Mouse (Mus musculus): ENCODE results near the gene Pdlim5. TPM values are rescaled to one million over a fixed set of nuclear protein-coding genes. Genes with fewer than 3 reads are reported as not detected.

Pdlim5 gene
- total RNA-seq, 1 experiment from 2014 or later, result 62.7 TPM

DNA sequence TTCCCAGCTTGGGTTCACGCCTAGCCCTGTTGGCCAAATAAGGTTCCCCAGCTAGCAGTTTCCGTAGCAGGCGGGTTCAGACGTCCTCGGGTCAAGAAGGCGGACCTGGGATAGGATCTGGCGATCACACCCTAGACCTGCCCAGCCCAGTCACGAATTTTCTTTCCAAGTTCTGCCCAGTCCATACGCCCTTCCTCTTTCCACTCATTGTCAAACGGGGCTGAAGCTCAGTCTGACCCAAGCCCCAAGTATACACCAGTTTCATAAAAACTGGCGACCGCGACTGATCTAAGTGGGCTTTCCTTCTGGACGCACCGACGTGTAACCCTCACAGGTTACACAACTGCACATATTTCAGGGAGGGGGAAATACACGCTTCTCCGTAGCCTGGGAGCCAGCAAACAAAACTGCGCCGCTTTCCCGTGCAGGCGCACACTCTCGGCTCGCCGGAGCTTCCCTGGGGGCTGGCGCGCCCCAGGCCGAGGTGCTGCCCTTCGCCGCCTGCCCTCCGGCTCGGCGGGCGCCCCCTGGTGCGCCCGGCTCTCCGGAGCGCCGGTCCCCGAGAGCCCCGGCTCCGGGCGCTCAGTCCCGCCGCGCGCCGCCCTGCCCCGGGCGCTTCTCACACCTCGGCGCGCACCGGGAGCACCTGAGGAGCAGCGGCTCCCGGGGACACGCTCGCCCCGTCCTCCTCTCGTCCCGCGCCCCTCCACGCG lies 544 bp downstream of the Pdlim5 start:
- DNase-seq, result peak; percentile 86

DNA sequence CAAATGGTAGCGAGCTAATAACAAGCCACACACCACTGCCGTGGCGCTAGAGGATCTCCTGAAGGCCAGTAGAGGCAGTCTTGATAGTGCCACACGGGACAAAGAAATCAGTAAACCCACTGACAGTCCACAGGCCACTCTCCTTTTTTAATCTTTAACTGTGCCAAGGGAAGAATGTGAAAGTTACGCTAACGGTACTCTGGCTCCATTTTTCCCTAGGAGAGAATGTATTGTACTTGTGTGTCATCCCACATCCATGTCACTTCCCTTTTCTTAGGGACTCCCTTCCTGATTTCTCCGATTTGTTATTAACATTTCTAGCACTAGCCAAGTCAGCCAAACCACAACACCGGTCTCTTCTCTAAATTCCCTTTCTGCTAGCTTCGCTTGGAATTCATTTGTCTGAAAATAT lies 1.5 kb downstream of the Pdlim5 start:
- no peak for DNase-seq

DNA sequence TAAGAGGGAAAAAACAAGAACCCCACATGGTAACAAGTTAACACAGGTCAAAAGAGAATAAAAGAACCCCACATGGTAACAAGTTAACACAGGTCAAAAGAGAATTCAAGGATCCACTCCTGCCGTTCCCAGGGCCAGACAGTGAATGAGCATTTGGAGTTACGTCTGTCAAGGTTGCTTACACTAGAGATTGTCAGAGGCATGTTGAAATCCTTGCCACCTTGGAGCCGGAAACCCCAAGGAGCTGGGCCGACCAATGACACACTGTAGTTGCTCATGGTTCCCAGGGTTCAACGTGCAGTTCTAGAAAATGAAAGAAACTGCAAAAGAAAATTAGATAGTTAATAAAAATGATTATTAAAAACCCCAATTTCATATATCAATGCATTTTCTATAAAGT lies 4.0 kb downstream of the Pdlim5 start:
- peak; percentile 67 for DNase-seq

DNA sequence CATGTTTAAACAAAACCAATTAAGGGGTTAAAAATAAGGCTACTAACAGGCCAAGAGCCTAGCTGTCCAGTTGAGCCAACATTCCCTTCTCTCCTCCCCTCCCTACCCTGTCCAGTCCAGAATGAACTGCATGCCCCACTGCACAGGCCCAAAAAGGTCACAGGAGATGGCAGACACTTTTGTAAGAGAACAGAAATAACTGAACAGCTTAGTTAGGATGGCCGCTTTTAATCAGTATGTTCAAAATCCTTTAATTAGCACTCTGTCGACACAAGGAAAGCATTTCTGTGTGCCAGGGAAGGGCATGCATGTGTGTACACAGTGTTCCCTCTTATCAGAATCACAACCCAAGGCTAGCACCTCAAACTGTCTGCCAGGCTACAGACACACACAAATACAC lies 5.2 kb downstream of the Pdlim5 start:
- no peak for DNase-seq

DNA sequence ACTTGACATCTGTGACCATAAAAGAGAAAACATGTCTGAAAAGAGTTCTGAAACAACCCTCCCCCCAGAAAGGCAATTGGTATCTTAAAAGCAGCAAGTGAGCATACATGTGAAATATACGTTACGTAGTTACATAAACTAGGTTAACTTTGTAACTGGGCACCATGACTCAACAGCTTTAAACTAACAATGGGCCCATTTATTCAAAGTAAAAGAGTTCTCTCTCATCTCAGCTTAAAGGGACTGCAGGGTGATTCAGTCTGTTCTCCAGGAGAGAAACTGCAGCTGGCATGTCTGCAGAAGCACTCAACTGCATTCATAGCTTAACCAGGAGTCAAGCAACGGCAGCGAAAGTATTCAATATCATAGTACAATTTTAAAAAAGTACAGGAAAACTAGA lies 7.3 kb downstream of the Pdlim5 start:
- DNase-seq, result no peak

DNA sequence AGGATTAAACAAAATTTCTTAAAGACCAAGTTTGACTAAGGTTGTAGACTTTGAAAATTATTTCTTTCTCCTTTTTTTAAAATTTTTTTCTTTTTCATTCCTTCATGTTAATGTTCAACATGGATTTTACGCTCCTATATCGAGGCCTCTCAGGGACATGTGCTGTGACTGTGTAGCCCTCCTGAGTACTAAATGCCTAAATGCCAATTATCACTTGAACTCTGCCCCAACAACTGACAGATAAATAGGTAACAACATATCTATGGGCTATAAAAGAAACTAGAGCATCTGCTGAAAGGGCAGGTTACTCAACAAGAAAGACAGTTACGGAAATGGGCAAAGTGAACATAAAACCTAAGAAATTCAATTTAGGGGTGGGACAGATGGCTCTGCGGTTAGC lies 9.0 kb downstream of the Pdlim5 start:
- DNase-seq, result no peak

DNA sequence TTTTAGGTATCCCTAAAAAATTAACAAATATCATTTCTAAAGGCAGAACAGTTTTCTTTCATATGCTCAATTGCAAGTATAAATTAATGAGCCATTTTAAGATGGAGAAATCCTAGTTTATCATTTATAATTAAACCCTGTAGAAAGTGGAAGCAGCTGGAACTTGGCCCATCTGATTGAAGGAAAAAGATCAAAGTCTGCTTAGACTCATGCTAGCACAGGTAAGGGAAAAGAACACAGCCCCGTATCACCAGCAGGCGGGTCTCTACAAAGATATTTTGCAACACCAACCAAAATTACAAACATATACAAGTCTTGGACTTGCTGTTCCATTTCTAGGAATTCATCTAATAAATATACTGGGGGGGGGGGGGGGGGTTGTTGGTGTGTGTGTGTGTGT lies 9.8 kb downstream of the Pdlim5 start:
- no peak for DNase-seq

DNA sequence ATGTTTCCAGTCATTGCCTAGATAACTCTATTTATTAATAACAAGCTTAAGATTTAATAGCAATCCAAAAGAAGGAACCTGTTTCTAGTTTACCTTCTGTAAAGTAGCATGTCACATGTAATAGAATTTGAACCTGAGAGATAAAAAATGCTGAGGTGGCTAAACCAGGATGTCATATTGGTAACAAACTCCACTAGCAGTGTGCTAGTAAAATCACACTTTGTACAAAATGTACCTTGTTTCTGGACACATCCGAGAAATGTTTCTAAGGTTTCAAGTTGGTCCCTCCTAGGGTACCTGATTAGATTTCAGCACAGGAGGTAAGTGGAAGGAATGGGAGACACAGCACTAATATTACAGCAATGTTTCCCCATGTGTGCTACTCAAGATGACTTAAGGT lies 18.9 kb downstream of the Pdlim5 start:
- DNase-seq, result no peak

DNA sequence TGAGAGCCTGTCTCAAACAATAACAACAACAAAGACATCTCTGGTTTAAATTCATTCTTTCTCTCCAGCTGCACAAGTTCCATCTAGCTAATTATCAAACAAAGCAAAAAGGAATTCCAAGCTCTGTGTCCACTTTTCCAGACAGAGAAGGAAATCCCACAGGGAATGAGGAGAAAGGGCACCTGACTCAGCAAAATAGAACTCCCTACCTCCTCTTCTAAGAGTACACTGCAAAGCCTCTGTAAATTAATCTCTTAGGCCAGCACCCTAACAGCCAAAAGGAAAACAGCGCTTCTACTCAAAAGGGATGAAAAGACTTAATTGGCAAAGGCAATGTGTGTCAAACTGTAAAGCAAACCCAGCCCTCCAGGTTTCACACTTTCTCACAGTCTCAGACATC lies 20.4 kb downstream of the Pdlim5 start:
- DNase-seq, result no peak

DNA sequence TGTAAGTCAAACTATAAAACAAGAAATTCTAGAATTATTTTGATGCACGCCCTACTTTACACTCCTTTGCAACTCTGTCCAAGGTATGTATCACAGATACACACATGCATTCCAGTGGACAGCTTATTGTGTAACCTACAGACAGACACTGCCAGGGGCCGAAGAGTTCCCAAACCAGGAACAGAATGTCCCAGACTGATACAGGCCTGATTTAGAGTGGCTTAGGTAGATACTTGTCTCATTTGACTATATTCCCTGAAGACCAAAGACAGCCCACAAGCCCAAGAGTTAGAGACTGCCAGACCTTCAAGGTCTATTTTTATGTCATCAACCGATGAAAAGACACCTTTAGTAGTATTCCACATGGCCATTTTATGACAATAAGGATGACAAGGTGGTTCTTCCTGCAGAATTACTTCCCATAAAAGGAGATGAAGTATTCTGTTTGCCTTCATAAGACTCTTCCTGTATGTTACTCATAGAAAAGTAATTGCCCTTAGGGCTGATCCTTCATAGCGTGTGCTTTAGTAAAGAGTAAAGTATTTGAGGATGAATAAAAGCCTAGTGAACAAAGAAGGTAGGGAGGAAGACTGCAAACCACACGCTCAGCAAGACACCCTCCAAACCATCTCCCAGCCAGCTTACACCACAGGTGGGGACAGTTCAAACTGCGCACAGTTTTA lies 22.9 kb downstream of the Pdlim5 start:
- DNase-seq, result no peak

DNA sequence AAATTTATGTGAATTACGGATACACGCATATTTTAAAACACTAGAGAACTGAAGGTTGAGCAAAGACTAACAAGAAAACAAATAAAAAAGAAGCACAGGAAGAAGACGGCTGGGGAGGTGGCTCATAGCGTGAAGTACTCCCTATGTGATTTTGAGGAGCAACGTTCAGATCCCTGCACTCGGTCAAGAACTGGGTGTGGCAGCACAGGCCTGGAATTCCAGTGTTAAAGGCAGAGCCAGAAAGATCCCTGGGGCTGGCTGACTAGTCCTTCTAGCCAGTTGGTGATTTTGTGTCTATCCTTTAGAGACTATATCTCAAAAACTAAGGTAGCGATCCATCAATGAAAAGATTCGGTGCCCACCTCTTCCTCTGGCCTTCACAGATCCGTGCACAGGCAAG lies 27.1 kb downstream of the Pdlim5 start:
- no peak for DNase-seq

DNA sequence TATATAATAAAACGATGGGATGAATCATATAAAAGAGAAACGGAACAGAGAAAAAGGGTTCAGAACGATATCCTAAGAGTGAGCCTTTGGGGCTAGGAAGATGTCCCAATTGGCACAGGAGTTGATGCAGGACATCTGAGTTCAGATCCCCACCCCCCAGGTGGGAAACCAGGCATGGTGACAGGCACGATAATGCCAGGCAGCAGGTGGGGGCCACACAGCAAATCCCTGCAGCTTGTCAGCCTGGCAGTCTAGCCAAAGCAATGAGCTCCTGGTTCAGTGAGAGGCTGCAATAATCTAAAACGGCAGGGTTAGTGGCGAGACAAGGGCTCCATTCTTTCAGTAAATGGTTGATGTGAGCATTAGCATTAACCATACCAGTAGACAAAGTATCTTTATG lies 33.4 kb downstream of the Pdlim5 start:
- no peak for DNase-seq

DNA sequence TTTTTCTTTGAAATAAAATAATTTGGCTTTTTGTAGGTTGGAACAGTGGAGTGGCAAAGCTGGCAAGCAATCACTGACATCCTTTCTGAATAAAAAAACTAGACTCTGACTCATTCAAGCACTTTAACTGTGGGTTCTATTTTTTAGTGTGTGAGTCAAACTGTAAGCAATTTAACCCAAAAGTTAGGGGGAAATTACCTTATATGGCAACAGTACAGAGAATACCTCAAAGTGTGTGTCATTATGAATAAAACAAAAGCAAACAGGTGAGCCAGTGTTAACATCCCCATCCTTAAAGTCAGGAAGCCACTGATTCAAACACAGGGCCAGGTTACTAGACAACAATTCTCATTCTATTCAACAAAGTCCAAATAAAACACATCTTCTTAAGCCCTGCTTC lies 36.5 kb downstream of the Pdlim5 start:
- no peak for DNase-seq

DNA sequence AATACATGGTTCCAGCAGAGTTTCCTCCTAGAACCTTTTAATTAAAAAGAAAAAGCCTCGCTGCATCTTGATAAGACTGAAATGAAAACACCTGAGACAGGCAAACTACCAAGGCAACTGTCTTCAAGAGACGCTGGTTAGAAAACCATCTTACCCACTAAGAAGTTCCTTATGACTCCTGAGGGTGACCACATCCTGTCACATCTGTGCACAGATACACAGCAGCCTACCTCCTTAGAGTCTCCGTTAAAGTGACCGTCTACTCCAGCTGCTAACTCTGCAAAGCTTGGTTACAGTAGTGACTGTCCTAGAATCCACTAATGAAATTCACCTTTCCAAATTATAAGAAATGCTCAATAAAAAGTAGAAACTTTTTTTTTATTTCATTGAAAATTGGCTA lies 38.8 kb downstream of the Pdlim5 start:
- DNase-seq, result no peak

DNA sequence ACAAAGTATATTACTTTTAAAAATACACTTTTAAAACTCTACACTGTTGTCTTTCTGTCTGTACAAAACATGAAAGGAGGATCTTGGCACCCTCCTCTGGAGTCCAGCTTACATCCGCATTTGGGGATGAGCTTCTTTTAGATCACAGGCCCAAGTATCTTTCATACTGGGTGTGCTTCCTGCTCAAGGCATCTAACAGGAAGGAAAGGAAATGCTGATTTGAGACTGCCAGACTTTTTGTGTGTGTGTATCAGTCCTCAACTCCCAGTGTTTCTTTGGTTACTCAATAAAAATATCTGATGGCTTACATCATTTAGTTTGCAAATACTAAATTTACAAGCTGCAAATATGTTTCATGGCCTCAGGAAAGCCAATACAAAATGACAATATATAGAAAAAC lies 42.3 kb downstream of the Pdlim5 start:
- no peak for DNase-seq

DNA sequence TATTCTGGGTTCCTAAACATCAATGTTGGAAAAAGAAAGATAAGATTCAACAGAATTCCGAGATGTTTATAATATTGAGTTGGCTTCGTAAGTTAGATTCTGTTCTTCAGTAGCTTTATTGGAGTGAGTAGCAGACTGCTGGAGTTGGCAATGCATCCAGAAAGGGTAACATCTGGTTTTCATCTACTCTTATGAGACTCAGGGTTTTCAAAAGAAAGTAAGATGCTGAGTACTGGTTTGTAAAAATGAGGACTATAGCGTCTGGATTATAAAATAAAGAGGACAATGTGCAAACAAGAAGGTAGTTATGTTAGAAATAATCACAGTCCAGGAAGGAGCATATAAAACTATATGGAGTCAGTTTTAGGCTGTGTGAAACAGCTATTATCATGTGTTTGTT lies 45.0 kb downstream of the Pdlim5 start:
- DNase-seq, result no peak

DNA sequence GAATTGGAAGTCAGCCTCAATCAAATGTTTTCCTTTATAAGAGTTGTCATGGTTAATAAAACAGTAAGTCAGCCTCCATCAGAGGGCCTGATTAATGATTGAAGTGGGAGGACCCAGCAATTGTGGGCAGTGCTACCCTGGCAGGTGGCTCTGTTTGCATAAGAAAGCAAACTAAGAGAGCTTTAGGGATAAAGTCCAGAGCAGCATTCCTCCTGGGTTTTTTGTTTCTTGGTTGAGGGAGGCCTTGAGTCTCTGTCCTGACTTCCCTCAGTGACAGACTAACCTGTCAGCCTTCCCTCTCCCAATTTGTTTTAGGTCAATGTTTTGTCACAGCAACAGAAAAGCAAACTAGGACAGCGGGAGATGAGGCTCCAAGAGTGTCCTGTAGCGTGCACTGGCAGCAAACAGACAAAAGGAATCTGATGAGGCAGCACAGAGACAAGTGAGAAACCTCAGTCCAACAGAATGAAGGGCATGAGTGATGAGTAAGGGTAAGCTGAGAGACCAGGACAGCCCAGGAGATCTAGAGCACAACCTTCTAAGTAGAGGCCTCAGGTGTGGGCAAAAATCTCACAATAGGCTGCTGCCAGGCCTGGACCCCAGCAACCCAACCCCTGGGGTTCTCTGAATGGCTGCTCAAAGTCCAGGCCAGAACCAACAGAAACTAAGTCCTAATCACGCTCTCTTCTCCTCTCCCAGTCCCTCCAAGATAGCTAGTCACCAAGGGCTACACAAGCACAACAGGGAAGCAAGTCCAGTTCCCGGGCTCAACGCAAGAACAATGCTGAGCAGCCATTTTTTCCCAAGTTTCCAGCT lies 46.5 kb downstream of the Pdlim5 start:
- DNase-seq, result no peak

DNA sequence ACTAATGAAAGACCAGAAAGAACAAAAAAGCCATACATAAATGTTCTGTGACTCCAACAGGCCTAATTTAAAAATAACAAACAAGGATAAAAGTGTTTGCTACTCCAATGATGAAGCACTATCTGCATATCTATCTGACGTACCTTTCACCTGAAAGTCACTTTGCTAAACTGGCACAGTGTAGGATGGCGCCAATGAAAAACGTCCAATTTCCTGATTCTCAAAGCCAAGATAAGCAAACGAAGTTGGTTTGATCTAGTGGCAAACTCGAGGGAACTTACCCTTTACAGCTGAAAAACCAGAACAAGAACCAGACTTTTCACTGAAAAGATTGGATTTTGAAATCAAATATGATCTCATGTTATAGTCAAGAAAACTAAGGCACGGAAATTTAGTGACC lies 49.2 kb downstream of the Pdlim5 start:
- no peak for DNase-seq

DNA sequence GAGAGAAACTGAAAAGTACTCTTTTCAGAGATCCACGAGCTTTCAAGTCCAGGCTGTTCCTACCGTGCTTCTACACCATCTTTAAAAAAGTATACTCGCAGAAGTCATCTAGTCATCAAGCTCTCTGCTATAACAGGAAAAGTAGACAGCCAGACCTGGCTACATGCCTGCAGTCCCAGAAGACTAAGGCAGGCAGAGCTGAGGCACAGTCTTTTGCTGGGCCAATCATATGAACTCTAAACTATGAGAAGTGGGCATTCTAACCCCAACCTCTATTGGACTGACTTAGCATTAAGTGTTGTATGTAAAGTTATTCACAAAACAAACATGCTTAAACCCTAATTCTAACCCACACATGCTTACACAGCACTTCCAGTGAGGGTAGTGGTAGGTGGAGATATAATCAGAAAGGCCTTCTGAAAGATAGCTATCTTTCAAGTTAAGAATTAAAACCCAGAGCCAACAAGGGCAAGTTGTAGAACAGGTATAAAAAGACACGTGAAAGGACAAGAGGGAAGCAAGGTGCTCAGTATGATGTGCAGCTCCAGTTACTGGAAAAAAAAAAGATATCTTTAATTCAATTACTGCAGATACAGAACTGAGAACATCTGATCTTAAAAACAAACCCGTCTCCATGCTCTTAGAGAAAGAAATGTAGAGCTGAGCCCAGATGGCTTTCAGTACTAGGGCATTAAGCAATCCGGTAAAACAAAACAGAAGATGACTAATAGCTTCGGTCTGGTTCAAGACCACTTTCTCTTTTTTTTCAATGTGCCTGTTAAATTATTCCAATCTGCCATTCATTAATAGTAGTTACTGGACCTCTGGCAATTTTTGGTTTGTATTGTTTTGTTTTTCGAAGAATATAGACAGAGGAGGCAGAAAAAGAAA lies 50.0 kb downstream of the Pdlim5 start:
- DNase-seq, result peak; percentile 21

DNA sequence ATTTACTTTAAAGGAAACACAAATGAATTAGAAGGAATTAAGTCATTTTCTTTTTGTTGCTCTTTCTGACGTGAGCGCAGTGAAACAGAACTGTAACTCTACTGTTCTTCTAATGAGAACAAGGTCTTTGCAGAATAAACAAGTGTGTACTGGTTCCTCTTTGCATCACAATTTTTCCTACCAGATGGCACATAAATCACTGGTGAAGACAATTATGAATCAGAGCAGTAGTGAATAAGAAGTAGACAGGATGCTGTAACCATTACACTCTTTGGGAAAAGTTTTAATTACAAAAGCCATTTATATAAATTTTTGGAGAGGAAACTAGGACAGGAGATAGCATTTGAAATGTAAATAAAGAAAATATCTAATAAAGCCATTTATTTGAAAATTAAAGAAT lies 51.7 kb downstream of the Pdlim5 start:
- DNase-seq, result no peak

DNA sequence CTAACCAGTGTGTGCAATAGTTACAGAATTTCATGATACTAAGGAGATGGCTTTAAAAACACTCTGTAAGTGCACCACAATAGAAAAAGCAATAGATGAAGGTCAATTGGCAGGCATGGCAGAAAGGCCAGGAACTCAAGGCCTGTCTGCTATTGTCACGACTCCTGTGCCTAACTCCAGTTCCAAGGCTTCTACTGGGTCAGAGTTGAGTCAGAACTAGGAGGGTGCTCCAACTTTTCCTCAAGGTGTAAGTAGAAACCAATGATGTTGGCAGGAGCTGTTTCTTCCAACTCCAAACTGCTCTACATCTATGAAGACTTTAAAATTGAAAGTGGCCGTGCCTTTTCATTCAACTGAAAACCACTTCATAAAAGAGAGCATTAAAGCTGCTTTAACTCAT lies 54.8 kb downstream of the Pdlim5 start:
- DNase-seq, result peak; percentile 40
